Mouse (Mus musculus) megakaryocyte, embryonic 14.5 days (primary cell): Measurements from ENCODE around the gene Ssbp3. TPM values are rescaled to one million over a fixed set of nuclear protein-coding genes. Genes with fewer than 3 reads are reported as not detected.
A peak's percentile ranks its signal among the peaks of the same experiment; 100 is the strongest.

ENCODE experiments used
- H3K27me3 ChIP-seq: replicated peaks from 2 replicates; pipeline ENCODE3; 2012; ENCODE audit warnings: inconsistent platforms
- H3K36me3 ChIP-seq: replicated peaks from 2 replicates; pipeline ENCODE3; 2012; ENCODE audit warnings: low read length, inconsistent platforms, mixed read lengths
- H3K4me1 ChIP-seq: 2 replicates; pipeline ENCODE4 v1.6.1; 2012; ENCODE audit warnings: inconsistent platforms
- H3K4me3 ChIP-seq: replicated peaks from 2 replicates; pipeline ENCODE3; 2012; ENCODE audit warnings: moderate library complexity, mild to moderate bottlenecking, inconsistent platforms
- H3K9me3 ChIP-seq: 2 replicates; pipeline ENCODE4 v1.6.1; 2012; ENCODE audit warnings: inconsistent platforms
- FLI1 ChIP-seq: IDR thresholded peaks from 2 replicates; pipeline ENCODE4 v1.6.1; 2012; ENCODE audit warnings: low read length, inconsistent platforms, mixed read lengths
- GATA1 ChIP-seq: IDR thresholded peaks from 3 replicates; pipeline ENCODE4 v1.6.1; 2012; ENCODE audit warnings: mixed read lengths, low read length, inconsistent platforms, borderline replicate concordance
- polyA plus RNA-seq: library from polyadenylated mRNA; stranded (reverse); fragments of >175 nt; gene quantifications from 2 replicates; pipeline ENCODE4 v1.2.3, GENCODE M21; 2012; ENCODE audit warnings: low replicate concordance; ENCODE audit not compliant: insufficient read depth

Ssbp3 gene
- polyA plus RNA-seq, 1 experiment: 179 TPM

- Histone ChIP-seq H3K27me3 (no peaks in the 10 kb centered on the region), H3K4me3 (no peak overlapping the region), H3K4me1 (peaks cover 65% of the 10 kb centered on the region), H3K36me3 (peaks cover 38% of the 10 kb centered on the region), H3K9me3 (no peaks in the 10 kb centered on the region)
- TF ChIP-seq GATA1: no peak
- no peak for TF ChIP-seq FLI1
Observed at GRCm38 (mm10) chr4:106955729-106956712, 45.5 kb downstream of the Ssbp3 start.

- TF ChIP-seq GATA1 (no peak), FLI1 (no peak)
- no peaks in the 10 kb centered on the region for H3K27me3 ChIP-seq
- H3K4me3 ChIP-seq: no peak overlapping the region
- H3K9me3 ChIP-seq: no peaks in the 10 kb centered on the region
- H3K4me1 ChIP-seq: peaks cover 60% of the 10 kb centered on the region
- peaks cover 39% of the 10 kb centered on the region for H3K36me3 ChIP-seq
Observed at GRCm38 (mm10) chr4:106958117-106958516, 47.6 kb downstream of the Ssbp3 start.

- Histone ChIP-seq H3K36me3 (peaks cover 37% of the 10 kb centered on the region), H3K9me3 (no peaks in the 10 kb centered on the region), H3K4me1 (peaks cover 63% of the 10 kb centered on the region), H3K4me3 (no peak overlapping the region), H3K27me3 (no peaks in the 10 kb centered on the region)
- no peak for TF ChIP-seq FLI1
- TF ChIP-seq GATA1: no peak
Observed at GRCm38 (mm10) chr4:106958561-106958960, 48.1 kb downstream of the Ssbp3 start.

GRCm38 (mm10) chr4:106959506-106960302 lies 49.2 kb downstream of the Ssbp3 start:
- Histone ChIP-seq H3K4me1 (peaks cover 68% of the 10 kb centered on the region), H3K4me3 (no peak overlapping the region), H3K27me3 (no peaks in the 10 kb centered on the region), H3K9me3 (no peaks in the 10 kb centered on the region), H3K36me3 (peaks cover 33% of the 10 kb centered on the region)
- TF ChIP-seq FLI1 (no peak), GATA1 (no peak)

GRCm38 (mm10) chr4:106960476-106960875 lies 50.0 kb downstream of the Ssbp3 start:
- peaks cover 33% of the 10 kb centered on the region for H3K36me3 ChIP-seq
- TF ChIP-seq FLI1 (no peak), GATA1 (no peak)
- H3K27me3 ChIP-seq: no peaks in the 10 kb centered on the region
- H3K9me3 ChIP-seq: peaks cover 2% of the 10 kb centered on the region
- peaks cover 68% of the 10 kb centered on the region for H3K4me1 ChIP-seq
- H3K4me3 ChIP-seq: no peak overlapping the region

GRCm38 (mm10) chr4:106961321-106961720 lies 50.8 kb downstream of the Ssbp3 start:
- H3K9me3 ChIP-seq: peaks cover 6% of the 10 kb centered on the region
- H3K4me1 ChIP-seq: peaks cover 68% of the 10 kb centered on the region
- H3K4me3 ChIP-seq: no peak overlapping the region
- peaks cover 35% of the 10 kb centered on the region for H3K36me3 ChIP-seq
- no peaks in the 10 kb centered on the region for H3K27me3 ChIP-seq
- TF ChIP-seq FLI1: no peak
- TF ChIP-seq GATA1: no peak

GRCm38 (mm10) chr4:106964356-106964755 lies 53.9 kb downstream of the Ssbp3 start:
- H3K4me3 ChIP-seq: no peak overlapping the region
- H3K4me1 ChIP-seq: peaks cover 73% of the 10 kb centered on the region
- peaks cover 6% of the 10 kb centered on the region for H3K9me3 ChIP-seq
- TF ChIP-seq GATA1 (no peak), FLI1 (no peak)
- H3K36me3 ChIP-seq: peaks cover 37% of the 10 kb centered on the region
- H3K27me3 ChIP-seq: no peaks in the 10 kb centered on the region

GRCm38 (mm10) chr4:106964996-106965395 lies 54.5 kb downstream of the Ssbp3 start:
- Histone ChIP-seq H3K4me1 (peaks cover 78% of the 10 kb centered on the region), H3K36me3 (peaks cover 35% of the 10 kb centered on the region), H3K4me3 (no peak overlapping the region), H3K27me3 (no peaks in the 10 kb centered on the region), H3K9me3 (peaks cover 6% of the 10 kb centered on the region)
- TF ChIP-seq GATA1 (no peak), FLI1 (no peak)

GRCm38 (mm10) chr4:106966443-106966842 lies 55.9 kb downstream of the Ssbp3 start:
- TF ChIP-seq FLI1 (no peak), GATA1 (no peak)
- H3K36me3 ChIP-seq: peaks cover 38% of the 10 kb centered on the region

More at GRCm38 (mm10) chr4:106966443-106966842, 55.9 kb downstream of the Ssbp3 start:
- Histone ChIP-seq H3K27me3 (no peaks in the 10 kb centered on the region), H3K4me1 (peaks cover 83% of the 10 kb centered on the region), H3K9me3 (peaks cover 6% of the 10 kb centered on the region), H3K4me3 (peak overlapping the region; percentile 64)
